Mouse (Mus musculus): ENCODE results near the gene Gm16181. TPM values are rescaled to one million over a fixed set of nuclear protein-coding genes. Genes with fewer than 3 reads are reported as not detected.
"Not testable (repeated sequence)": the region's sequence is repeated elsewhere in the genome, so short reads cannot be mapped to it uniquely, and the experiment has no call there.

Gm16181 gene
- polyA plus RNA-seq, 3 experiments from 2014 or later: 0.67 to 0.68 TPM; not detected in 1

DNA sequence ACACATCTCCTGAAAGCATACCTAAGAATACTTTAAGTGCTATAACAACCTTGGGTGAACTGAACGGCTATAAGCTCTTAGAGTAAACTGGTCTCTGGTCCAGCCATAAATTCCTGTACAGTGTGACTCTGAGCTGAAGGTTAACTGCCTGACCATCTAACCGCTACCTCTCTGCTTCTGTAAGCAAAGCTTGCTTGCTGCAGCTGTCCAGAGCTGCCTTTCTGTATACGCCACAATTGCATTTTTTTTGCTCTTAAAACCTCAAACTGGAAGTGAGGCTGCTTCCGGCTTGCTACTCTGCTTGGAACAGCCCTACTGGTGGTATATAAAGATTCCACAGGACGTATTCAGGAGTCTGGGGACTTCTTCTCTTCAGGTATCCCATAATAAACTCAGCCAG, 12.0 kb downstream of the Gm16181 start:
- ATAC-seq: peak; percentile 15

DNA sequence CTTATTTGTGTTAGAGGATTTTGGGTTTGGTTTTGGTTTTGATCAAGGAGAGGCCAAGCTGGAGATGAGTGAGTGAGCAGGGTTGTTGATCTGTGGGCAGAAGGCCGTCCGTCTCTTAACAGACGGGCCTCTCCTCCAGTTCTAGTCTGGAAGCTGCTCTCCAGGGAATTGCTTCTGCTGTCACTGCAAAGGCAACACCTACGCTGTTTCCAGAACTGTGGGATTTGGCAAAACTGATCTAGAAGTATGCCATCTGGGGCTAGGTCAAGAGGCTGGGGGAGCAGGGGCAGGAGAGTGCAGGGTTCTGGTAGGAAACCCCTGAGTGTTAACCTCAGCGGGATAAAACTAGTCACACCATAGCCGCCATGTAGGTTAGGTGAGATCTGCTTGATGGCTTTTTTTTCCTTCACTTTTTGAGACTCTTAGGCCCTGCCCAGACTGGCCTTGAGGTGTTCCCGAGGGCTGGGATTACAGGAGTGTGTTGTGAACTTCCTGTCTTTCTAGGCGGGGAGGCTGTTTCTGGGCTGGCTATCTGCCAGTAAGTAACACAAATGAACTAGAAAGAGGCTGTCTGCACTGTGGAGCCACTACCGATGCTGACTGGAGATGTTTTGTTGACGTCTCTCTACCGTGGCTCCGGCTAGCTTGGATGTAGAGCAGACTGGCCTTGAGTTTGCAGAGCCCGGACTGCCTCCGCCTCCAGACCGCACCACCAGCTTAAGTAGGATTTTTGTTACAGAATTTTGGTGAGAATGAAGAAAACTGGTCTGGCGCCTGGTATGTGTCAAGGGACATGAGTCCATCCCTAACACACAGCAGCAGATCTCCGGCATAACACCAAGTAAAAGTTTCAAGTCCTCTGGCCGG, 12.7 kb downstream of the Gm16181 start, which contains the start of gene Atp6v1g2:
Gene Atp6v1g2, plus strand, starts transcription at position 547 of the 867 bp plus-strand sequence.
- no peak for ATAC-seq

DNA sequence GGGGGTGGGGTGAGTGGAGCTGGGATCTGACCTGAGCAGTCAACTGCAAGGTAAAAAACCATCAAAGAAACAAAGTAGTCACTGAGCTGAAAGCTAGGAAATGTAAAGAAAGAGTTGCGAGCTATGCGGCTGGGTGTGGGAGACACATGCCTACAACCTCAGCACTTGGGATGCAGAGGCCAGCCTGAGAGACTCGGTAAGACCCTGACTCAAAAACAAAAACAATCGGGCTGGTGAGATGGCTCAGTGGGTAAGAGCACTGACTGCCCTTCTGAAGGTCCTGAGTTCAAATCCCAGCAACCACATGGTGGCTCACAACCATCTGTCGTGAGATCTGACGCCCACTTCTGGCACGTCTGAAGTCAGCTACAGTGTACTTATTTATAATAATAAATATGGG, 13.5 kb downstream of the Gm16181 start:
- ATAC-seq: not testable (repeated sequence)

DNA sequence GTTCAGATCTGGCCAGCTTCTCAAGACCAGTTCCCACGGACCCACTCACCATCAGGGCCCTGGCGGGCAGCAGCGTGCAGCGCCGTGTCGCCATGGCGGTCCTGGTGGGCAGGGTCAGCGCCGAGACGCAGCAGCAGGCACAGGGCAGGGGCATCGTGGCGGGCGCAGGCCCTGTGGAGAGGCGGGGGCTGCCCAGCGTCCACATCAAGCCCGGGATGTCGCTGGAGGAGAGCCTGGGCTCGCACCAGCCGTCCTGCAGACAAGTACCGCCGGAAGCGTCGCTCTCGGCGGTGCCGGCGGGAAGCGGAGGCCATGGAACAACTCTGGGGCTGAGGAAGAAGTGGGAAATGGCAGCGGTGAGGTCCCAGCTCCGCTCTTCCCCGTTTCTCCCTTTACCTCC, 14.3 kb downstream of the Gm16181 start:
- no peak for ATAC-seq

DNA sequence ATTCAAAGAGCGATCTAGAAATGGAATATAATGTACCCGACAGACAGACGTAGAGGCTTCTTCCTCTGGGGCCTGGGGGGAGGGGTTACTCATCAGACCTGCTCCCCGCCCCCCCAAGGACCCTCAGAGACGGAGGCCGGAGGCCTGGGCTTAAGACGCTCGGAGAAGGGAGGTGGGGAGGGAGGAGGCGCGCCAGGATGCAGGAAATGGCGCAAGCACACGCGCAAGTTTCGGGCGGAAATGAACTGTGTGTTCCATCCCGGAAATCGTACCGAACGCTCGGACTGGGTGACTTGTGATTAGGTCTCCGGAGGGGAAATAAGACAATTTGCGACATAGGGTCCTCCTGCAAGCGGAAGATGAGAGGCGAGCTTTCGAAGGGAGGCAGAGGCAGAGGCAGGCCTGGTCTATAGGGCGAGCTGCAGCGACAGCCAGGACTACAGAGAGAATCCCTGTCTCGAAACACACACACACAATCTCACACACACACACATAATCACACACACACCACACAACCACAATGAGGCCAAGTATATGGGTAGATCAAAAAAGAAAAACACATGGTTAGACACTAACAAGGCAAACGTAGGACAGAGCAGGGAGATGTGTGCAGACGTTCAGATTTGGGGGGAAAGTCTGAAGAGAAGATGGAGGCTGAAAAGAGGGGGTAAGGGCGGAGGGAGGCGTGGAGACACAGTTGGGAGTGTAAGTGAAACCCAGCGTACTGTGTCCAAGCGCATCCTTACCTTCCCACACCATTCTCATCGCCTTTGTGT, 15.2 kb downstream of the Gm16181 start, which contains the start of gene Nfkbil1:
Gene Nfkbil1, minus strand, starts transcription at position 179 of the 776 bp plus-strand sequence.
- peak; percentile 52 for ATAC-seq

DNA sequence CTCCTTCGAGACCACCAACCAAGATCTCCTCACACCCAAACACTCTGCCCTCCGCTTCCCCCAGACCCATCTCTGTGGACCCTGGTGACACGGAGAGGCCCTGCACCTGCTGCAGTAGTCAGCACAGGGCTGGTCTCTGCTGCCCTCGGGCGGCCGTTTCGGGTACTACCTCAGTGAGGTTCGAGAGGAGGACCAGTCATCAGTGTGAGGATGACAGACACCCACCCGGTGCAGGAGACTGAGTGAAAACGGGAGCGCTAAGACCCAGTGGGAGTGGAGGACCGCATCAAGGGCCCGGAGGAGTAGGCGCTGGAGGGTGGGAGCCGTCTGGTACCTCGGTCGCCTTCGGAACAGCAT, 15.7 kb downstream of the Gm16181 start:
- ATAC-seq: peak; percentile 64

DNA sequence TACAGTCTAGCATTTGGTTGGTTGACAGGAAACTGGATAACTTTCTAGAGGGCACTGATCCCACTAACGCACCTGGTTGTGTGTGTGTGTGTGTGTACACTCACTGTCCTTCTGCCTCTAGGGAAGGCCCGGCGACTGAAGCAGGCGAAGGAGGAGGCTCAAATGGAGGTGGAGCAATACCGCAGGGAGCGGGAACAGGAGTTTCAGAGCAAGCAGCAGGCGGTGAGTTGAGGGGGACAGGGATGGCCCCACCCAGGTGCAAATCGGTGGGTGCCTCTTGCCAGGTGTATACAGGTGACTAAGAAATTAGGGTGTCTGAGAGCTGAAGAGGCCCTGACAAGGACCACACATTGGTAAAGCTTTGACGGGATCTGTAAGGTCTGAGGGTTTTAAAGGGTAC, 16.4 kb downstream of the Gm16181 start:
- no peak for ATAC-seq

DNA sequence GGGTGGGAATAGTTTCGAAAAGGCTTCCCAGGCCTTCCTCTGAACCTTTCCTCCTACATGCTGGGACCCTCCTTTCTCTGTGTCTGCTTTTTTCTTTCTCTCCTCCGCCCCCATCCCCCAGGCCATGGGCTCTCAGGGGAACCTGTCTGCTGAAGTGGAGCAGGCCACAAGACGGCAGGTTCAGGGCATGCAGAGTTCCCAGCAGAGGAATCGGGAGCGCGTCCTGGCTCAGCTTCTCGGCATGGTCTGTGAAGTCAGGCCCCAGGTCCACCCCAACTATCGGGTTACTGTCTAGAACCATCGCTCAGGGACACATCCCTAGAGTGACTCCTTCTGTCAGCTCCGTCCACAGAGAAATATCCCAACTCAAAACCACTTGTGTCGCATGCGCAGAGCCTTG, 16.9 kb downstream of the Gm16181 start:
- no peak for ATAC-seq

DNA sequence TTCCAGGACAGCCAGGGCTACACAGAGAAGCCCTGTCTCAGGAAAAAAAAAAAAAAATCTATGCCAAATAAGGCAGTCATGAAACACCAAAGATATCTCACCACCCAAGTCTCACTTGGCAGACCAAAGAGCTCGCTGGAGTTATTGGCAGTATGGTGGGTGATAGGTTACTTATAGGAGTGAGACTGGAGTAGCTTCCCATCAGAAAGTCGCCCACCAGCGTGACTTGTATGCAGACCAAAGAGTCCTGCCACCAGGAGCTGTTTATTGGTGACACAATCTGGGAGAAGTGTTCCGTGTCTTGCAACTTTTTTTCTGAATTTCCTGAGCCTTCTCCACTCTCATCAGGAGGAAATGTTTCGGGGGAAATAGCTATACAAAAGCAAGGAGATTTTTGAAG, 19.1 kb downstream of the Gm16181 start:
- no peak for ATAC-seq

DNA sequence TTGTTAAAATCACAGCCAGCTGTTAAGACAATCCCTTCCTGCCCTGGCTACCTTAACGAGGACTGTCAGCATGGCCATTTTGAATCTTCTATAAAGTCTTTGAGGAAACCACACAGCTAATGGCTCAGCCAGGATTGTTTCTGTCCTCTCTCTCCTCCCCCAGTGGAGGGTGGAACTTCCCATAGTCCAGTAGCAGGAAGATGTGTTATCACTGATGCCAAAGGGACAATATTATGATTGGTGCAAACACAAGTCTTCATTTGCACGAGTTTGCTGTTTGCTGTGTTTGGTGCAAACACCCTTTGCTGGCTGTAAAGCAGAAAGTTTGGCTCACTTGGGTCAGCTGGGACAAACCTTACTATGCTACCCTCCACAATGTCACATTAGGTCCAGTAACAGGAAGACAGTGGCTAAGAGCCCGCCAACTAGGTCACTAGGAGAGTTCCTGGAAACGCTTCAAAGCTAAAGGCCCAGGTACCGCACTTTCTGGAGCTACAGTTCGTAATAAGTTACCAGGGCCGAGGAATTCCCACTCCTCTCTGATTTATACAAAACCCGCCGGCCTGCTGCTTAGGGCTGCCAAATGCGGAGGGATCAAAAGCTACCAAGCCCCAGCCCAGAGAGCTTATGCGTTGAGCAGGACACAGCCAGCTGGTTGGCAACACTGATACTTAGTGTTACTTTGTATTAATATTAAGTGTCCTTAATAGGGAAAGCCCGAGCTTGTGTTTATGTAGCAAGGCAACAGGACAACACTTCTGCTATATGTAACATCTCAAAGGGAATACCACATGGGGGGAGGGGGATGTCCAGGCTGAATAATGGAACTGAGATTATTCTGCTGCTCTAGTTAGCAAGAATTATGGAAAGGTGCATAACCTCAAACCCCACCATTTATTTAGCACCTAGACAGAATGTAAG, 20.0 kb downstream of the Gm16181 start:
- no peak for ATAC-seq

DNA sequence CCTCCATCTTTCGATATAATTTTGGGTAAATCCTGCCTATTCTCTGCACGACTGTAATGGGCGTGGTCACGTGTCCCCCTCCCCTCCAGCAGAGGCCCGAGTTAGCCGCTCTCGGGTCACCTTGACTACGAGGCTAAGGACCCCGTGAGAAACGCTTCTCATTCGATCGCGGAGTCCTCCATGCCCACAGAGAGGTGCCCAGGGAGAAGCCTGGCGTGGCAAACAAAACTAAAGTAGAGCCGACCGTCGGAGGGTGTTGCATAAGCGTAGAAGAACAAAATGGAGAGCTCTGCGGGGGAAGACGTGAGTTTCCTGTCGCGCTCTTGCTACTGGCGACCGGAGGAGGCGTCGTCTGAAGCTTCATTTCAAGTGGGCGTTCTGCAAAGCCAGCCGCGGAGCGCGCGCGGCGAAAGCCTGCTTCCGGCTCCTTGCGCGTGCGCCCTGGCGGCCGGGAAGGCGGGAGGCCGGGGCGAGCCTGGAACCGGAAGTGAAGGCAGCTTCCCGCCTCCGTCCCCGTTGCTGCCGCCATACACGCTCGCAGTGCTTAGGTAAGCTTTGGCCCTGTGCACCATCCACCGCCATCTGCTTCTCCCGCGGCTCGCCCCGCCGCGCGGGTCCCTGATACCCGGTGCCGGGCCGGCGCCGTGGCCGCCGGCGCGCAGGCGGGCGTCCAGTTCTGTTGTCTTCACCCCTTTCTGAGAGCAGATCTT, 20.8 kb downstream of the Gm16181 start, which contains the start of gene Ddx39b:
Gene Ddx39b, plus strand, starts transcription at position 442 of the 710 bp plus-strand sequence.
- ATAC-seq: peak; percentile 68

DNA sequence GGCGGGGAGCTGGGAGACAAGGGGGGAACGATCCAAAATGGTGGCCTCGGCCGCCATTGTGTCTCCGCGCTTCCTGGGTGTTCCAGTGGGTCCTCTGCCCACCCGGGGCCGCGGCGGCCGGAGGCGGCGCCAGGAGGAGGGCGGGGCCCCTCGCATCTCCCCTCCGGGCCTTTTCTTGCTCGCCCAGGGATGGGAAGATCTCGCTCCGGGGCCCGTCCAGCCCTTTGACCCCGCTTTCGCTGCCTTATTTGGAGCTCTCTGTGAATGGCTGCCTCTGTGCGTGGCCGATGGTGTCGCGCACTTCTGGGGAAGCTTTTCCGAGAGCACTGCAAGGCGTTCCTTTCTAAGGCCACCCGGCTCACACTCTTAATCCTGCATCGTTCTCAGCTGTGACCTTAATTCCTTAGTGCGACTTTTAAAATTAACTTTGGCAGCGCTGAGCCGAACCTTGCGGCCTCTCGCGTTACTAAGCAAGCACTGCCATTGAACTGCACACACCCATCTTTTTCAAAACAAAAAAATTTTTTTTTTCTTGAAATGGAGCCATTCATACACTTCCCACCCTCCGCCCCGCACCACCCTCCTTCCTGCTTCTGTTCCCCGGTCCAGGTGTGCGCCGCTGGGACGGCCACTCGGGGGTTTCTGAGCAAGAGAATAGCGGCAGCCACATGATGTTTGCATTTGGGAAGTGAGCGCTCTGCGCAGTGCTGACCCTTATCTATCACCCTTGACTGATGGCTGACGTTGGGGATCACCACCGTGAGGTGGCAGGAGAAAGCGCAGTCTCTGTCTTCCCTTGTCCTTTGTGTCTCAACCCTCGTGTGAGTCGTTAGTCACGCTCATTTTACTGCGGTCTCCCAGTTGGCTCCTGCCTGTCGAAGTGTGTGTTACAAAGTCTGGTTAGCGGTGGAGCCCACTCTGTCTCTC, 21.6 kb downstream of the Gm16181 start:
- peak; percentile 43 for ATAC-seq

DNA sequence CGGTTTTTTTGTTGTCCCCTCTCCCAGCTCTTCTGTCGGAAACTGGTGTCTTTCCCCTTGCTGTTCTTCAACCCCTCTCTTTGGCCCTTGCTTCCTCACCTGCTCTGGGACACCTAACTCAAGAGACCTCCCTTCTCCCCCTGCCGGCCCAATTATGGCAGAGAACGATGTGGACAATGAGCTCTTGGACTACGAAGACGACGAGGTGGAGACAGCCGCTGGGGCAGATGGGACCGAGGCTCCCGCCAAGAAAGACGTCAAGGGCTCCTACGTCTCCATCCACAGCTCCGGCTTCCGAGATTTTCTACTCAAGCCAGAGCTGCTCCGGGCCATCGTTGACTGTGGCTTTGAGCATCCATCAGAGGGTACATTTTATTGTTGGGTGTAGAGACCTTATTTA, 22.5 kb downstream of the Gm16181 start:
- no peak for ATAC-seq

DNA sequence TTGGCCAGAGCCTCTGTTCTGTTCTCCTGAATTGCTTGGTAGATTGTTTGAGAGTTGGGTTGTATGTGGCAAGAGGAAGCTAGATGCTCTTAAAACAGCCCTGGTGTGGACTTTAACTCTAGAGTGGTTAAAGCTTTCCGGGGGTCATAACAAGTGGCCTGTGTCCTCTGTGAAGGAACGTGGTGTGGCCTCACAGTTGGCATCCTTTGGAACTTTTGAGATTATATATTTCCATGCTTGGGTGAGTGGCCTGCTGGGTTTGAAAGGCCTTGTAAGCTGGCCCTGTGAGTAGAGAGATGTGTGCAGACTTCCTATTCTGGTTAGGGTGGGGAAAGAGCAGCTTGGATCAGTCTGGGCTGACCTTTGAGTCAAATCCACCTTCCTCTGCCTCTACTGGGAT, 24.4 kb downstream of the Gm16181 start:
- no peak for ATAC-seq

DNA sequence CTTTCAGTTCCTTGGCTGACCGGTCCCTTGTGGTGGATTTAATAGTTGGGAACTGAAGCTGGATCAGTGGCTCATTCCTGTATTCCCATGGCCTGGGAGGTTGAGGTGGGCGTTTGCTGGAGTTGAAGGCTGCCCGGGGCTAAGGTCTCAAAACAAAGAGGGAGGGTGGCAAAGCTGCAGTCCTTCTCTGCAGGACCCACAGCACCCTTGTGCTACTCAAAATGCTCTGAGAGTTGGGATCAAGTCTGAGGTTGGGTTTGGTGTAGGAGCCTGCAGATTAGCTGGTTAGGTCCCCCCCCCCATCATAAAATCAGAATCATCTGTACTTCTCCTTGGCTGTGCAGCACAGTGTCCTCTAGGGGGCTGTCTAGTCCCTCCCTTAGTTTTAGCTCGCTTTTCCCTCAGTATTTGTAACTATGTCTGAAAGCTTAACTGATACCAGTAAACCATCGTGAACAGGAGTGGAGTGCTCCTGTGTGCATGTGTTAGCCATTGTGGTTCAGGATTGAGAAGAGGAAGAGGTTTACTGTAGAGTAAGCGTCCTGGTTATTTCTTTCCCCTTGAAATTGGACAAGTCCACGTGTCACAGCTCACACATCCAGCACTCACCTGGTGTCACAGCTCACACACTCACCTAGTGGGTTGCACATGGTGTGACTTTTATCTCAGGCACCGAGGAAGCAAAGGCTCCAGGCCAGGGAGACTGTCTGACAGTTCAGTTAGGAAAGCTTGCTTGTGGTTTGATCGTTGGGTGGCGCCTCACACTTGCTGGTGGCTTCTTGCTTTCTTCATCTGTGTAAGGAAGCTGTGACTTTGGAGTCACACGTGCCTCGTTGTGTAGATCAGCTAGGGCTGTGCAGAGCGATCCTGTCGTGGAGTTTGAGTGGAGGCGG, 25.3 kb downstream of the Gm16181 start:
- no peak for ATAC-seq

DNA sequence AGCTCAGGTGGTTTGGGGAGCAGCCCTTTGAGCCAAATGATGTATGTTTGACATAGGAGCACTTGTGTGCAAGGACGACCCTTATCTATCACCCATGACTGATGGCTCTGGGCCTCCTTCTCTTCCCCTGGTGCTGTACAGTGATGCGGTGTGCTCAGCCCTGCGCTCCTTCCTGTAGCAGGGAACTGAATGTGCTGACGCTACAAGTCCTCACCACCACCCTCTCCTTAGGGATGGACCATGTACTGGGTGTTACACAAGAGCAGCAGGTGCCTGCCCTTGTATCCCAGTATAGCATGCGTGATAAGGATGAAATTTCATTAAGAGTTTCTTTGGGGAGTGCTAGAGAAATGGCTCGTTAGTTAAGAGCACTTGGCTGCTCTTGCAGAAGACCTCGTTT, 26.5 kb downstream of the Gm16181 start:
- ATAC-seq: no peak

DNA sequence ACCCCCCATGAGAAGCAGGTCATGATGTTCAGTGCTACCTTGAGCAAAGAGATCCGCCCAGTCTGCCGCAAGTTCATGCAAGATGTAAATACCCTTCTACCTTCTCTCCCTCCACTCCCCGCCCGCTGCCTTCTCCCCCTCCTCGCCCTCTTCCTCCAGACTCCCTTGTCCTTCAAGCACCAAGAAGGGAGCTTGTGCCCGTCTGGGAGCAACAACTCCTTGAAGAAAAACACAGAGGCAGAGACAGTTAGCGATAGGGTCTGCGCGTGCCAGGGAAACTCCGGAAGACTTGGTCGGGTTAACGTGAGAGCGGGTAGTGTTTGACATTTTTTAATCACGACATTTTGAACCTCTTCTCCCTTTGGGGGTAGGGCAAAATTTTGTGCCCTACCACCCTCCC, 28.4 kb downstream of the Gm16181 start:
- ATAC-seq: no peak

DNA sequence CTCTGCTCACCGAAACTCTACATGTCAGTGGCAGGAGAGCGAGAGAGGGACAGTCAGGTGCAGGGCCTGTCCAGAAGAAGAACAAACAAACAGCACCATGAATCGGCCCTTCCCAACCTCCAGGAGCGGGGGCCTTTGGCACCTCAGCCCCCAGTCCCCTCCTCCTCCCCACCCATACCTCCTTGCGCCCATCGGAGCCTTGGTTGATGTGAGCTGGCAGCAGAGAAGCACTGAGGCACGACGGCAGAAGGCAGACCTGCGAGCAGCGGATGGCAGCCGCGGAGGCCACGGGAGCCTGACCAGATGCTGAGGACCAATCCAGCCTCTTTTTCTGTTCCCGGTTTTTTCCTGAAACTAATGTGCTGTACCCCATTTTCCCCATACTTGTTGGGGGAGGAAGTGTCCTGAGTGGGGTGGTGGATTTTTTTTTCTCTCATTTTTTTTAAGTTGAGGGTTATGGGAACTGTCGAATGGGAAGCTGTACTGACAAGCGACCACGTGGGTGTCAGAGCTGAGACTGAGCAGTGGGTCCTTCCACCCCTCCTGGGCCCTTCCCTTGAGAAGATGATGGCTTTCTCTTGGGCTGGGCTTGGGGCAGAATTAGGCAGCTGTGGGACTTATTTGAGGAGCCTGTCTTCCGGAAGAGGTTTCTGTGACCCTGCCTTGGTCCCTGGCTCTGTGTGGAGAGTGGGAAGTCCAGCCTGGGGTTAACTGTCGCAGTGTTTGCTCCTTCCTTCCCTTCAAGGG, 29.0 kb downstream of the Gm16181 start:
- no peak for ATAC-seq
